Mouse (Mus musculus) heart, adult 9 months (tissue): ENCODE data around the gene Tpp1.

ENCODE experiments used
- DNase-seq, 2 experiments: peaks; one replicate each; pipeline ENCODE4 v3.0.0; 2022; ENCODE audit warnings: low spot score in 2 of 2

Tpp1 gene

DNA sequence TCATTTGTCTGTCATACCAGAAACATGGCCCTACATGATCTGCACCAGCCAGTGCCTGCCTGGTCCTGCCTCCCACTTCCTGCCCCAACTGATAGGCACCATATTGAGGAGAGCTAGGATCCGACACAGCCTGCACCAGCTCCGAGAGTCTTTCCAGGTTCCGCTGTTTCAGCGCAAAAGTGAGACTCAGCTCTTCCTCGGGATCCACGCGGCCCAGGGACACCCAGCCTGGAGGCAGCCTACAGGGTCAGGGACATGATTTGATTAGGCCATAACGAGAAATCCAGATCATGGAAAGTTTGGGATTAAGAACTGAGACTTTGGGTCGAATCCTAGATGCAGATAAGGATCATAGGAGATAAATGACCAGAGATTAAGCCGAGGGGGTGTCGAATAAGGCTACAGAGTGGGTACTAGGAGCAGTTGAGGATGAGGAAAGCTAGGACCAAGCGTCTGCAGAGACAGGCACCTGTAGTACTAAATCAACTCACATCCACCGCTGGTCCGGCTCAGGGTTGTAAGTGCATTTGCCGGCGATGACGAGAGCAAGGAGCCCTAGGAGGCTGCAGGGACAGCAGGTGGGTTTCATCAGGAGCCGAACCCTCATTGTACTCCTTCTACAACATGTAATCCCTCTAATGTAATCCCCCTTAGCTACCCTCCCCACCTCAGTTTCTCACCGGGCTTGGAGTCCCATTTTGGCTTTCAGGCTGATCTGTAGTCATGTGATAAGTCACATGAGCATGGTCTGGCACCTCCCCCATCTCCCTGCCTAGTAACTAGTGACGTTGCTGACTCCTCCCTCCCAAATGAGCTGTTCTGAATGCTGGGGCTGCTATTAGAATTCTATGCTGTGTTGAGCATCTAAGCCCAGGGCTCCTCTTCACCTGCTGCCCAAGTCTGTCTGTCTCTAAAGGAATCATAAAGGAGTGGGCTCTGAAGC is at the start of gene Tpp1:
Gene Tpp1 (minus strand): TSS at position 745 of the 943 bp plus-strand sequence.
- peak; percentile 92 to 95 for DNase-seq

GRCm38 (mm10) chr7:105796972-105797371 is 44.9 kb upstream of the Tpp1 start:
- DNase-seq = no peak

DNA sequence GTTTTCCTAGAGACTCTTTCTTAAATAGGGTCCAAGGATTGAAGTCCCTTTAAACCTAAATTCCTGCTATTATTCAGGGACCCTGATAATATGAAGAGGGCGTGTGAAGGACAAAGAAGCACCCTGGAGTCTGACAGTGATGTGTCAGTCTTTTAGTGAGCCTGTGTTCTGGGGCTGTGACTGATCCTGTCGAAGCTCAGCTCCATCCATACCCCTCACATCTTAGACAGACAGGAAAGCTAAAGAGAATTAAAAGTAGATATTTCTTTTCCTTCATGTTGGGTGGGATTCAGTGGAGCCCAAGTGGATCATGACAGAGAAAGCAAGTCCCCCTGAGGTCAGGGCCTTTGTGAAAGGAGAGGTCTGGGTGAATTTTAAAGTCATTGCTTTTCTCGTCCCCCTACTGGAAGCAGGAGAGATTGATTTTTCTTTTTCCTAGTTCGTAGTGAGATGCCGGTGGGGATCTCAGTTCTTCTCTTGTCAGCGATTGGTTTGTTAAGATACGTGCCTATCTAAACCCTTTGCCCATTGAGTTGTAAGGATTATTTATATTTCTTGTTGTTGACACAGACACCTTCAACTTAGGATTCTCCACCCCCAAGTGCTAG is 43.8 kb upstream of the Tpp1 start:
- DNase-seq = no peak

- DNase-seq = peak; percentile 65 to 76
Observed at GRCm38 (mm10) chr7:105793701-105794100, 41.7 kb upstream of the Tpp1 start.

DNA sequence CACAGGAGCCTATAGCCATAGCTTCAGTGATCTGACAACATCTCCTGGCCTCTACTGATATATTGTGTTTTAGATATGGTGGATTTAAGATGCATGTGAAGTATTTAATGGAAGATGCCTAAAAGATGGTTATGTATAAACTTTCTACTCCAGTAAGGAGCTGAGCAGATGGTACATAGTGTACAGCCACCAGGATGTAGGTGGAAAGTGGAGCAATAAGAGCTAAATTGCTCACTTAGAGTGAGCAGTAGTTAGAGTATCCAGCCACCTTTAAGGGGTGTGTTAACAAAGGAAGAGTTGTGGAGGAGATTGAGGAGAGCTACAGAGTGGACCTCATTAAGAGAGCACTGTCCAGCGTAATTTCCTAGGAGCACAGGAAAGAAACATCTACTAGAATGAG is 39.1 kb upstream of the Tpp1 start:
- no peak for DNase-seq

- DNase-seq = no peak
Observed at GRCm38 (mm10) chr7:105787285-105788140, 35.5 kb upstream of the Tpp1 start, which contains the start of gene Dchs1. Gene Dchs1, minus strand, starts transcription at chr7:105787654.

- no peak for DNase-seq
Observed at GRCm38 (mm10) chr7:105786506-105787284, 34.7 kb upstream of the Tpp1 start.

GRCm38 (mm10) chr7:105784556-105784955 is 32.5 kb upstream of the Tpp1 start:
- DNase-seq = no peak

DNA sequence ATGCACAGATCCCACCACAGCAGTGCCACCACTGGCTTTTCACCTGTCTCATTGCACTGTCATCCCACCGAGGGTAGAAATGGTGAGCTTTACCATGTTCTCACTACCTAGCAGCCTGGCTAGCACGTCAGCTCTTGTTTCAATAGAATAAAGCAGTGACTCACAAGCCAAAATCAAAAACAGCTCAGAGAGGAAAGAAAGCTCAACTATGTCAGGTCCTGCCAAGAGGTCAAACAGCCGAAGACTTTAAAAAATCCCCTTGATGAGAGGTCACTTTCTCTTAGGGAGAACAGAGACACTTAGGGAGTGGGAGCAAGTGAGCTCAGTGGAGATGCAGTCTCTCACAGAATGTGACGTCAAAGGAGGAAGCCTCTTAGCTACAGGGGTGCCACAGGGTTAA is 31.8 kb upstream of the Tpp1 start:
- no peak for DNase-seq

GRCm38 (mm10) chr7:105778553-105779265 is 26.7 kb upstream of the Tpp1 start:
- peak; percentile 52 to 68 for DNase-seq

DNA sequence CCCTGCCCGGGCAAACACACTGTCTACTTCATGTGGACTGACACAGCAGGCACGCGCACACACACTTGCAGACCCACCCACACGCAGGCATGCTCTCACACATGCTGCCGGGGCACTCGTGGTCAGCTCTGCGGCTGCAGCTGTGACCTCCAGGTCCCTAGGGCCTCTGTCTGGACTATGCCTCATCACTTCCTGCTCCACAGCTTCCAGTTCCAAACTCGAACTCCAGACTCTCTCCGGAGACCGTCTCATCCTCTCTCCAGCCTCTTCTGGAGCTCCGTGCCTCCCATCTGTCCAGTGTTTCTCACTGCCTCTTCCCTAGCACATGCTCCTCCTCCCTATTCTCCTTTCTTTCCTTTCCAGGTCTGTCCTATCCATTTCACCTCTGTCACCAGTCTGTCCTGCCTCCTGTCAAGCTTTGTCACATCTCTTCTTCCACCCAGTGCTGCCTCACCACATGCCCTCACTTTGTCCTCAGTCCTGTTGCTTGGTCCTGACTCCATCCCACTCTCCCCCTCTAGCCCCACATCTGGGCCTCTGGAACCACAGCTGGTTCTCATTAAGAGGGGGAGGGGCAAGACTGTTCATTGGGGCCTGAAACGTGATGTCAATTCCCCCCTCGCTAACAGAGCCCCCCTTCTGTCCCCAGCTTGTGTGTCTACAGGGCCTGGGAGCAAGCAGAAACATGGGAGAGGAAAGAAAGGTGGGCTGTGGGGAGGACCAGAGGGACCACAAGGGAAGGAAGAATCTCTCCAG is 25.9 kb upstream of the Tpp1 start:
- peak; percentile 87 to 88 for DNase-seq

GRCm38 (mm10) chr7:105777316-105777715 is 25.3 kb upstream of the Tpp1 start:
- no peak for DNase-seq

GRCm38 (mm10) chr7:105776026-105776425 is 24.0 kb upstream of the Tpp1 start:
- DNase-seq = no peak

GRCm38 (mm10) chr7:105774661-105775060 is 22.6 kb upstream of the Tpp1 start:
- no peak for DNase-seq

GRCm38 (mm10) chr7:105773041-105773440 is 21.0 kb upstream of the Tpp1 start:
- no peak for DNase-seq

GRCm38 (mm10) chr7:105772331-105772730 is 20.3 kb upstream of the Tpp1 start:
- DNase-seq = no peak

GRCm38 (mm10) chr7:105769959-105770358 is 17.9 kb upstream of the Tpp1 start:
- DNase-seq = peak; percentile 46 to 61

DNA sequence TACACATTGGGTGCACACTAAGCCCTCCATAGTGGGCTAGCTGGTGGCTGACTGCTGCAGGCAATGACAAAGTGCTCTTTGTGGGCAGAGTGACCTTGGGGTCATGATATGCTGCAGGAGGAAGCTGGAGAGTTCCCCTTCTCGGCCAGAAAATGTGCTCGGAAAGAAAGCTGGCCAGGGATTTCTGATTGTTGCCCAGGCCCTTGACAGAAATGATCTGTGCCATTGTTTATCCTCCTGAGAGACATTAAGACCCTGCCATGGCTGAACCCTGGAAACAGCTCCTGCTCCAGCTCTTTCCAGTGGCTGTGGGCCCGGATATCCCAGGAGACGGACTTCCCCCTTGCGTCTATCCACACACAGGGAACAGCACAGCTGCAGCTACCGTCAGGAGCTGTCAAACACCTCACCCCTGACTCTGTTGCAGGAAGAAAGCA is 15.7 kb upstream of the Tpp1 start:
- DNase-seq = peak; percentile 36 to 55

DNA sequence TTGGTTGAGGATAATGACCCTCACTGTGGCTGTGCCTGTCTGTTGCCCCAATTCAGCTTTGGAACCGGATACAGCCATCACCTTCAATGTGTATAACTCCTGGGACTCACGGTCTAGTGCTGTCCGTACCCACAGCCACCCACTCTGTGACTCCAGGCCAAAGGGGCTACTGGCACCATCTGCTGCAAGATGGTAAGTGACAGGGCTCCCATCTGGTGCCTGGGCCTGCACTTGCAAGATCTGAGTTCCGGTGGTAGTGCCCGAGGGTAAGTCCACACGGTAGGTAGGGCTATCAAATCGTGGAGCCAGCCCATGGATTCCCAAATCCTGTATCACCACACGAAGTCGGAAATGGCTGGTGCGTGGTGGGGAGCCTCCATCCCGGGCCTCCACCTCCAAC is 12.3 kb upstream of the Tpp1 start:
- no peak for DNase-seq
